Mouse (Mus musculus) cerebellum, adult 18-20 months (tissue): ENCODE results near the gene Por.

Experiments
- DNase-seq, 2 experiments: peaks; one replicate each; pipeline ENCODE4 v3.0.0; 2021

Gene Por

GRCm38 (mm10) chr5:135728361-135728760 lies 58.5 kb downstream of the Por start:
- no peak for DNase-seq

DNA sequence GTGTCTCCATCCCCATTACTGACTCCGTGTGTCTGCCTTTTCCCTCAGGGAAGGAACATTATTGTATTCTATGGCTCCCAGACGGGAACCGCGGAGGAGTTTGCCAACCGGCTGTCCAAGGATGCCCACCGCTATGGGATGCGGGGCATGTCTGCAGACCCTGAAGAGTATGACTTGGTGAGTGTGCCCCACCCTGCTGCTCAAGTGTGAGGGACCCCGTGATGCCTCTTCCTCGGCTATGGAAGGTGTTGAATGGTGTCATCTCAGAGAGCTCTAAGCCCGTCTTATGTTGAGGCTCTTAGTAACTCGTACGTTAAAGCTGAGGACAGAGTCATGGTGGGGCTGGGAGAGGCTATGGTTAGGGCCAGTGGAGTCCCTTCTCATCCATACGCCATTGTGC lies 59.5 kb downstream of the Por start:
- DNase-seq, result no peak

GRCm38 (mm10) chr5:135730278-135730677 lies 60.4 kb downstream of the Por start:
- peak in 1 of 2 experiments; percentile 30 for DNase-seq

GRCm38 (mm10) chr5:135730916-135731315 lies 61.1 kb downstream of the Por start:
- no peak for DNase-seq

DNA sequence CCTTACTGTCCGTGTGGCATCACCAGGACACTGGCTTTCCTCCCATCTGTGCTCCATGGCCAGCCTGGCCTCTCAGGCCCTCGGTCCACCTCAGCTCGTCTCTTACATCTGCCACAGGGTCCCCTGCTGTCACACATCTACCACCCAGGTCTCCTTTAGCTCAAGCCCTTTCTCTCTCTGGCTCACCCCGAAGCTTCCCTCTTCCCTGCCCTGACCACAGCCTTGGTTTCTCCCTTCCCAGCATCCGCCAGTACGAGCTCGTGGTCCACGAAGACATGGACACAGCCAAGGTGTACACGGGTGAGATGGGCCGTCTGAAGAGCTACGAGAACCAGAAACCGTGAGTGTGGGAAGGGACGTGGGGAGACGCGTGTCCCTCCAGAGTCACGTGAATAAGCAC lies 61.5 kb downstream of the Por start:
- no peak for DNase-seq

GRCm38 (mm10) chr5:135733071-135733470 lies 63.2 kb downstream of the Por start:
- no peak for DNase-seq

GRCm38 (mm10) chr5:135734057-135734680 lies 64.3 kb downstream of the Por start:
- no peak for DNase-seq

- DNase-seq, result no peak
Measured at GRCm38 (mm10) chr5:135735741-135736140, 65.9 kb downstream of the Por start.

DNA sequence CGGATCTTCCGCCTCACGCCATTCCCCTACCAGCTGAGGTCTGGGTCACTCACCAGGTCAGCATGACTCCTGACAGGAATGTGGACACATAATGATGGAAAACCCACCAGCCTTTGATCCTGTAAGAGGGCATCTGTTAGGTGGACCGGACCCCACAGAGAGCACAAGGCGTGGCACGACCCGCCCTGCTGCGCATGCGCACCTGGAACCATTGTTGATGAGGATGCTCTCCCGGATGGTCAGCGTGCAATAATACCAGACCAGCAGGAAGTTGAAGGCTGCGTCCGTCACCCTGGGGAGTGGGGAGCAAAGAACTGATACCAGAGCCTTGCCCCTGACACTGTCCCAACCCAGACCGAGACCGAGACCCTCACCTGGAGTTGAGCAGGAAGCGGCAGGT lies 66.7 kb downstream of the Por start:
- DNase-seq, result no peak

DNA sequence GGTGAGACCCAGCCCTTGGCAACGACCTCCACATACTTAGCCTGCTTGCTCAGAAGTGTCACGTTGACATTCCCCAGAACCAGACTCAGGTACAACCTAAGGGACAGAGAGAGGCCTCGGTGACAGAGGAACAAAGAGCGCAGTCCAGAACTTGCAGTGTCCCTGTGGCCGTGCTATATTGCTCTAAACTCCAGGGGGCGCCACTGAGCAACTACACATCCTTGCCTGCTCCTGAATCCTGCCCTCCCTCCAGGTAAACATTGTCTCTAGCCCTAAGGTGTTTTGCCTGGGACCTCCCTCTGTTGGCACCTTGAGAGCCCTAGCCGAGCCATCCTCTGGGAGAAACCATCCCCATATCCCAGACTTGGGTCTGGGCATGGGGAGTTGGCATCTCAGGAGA lies 67.3 kb downstream of the Por start:
- DNase-seq, result no peak

DNA sequence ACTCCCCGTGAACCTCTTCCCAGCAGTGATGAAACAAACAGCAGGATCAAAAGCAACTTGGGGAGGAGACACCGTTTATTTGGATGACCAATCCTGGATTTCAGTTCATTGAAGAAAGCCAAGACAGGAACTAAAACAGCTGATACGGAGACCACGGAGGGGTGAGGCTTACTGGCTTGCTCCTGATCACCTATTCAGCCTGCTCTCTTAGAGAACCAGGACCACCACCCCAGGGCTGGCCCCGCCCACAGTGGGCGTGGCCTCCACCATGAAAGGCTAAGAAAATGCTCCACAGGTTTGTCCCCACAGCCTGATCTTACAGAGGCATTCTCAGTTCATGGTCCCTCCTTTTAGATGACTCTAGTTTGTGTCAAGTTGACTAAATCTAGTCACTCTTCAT lies 68.4 kb downstream of the Por start:
- DNase-seq, result no peak

- no peak for DNase-seq
Measured at GRCm38 (mm10) chr5:135742156-135742555, 72.3 kb downstream of the Por start.

DNA sequence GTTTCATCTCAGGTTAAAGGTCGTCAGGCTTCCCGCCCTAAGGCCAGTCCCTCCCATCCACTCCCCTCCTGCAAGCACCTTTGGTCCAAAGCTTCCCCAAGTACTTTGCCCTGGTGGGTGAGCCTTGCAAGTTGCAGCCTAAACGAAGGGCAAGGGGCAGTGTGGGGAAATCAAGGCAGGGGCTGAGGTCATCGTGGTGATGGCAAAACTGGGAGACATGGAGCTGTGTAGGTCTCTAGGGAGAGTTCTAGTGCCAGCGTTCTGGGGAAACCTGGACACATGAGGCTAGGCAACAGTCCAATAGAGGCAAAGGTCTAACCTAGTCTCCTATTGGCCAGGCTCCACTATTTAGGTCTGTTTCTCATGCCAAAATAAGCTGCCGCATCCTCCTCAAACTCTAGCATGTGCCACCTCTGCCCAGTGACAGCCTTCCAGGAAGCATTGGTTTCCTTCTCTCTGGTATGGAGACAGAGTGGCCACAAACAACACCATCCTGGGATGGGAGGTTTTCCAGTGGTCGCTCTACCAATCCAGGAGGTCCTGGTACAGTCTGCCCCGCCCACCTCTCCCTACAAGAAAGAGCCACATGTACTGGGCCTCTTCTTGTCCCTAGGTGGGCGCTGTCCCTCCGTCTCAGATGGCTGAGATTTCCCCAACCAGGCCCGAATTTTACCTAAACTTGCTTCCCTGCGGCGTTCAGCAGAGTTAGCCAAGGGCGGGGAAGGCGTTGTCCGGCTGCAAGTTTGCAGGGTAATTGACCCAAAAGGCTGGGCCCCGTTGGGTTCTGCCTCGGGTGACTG lies 73.3 kb downstream of the Por start:
- DNase-seq, result peak in 1 of 2 experiments; percentile 32

- DNase-seq, result peak; percentile 94 to 97
Measured at GRCm38 (mm10) chr5:135743741-135744609, 74.1 kb downstream of the Por start, which contains the start of gene Tmem120a. Gene Tmem120a, minus strand, starts transcription at chr5:135744448.

DNA sequence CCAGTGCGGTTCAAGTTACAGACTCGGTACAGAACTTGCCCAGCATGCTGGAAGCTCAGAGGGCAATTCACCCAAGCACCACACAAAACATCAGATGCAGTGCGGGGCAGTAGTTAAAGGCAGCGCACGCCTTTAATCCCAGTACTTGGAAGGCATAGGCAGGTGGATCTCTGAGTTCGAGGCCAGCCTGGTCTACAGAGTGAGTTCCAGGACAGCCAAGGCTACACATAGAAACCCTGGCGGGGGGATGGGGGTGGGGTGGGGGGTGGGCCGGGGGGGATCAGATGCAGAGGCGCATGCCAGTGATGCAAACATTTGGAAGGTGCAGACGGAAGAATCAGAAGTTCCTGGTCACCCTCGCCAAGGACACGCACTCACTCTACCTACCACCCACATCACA lies 74.9 kb downstream of the Por start:
- no peak for DNase-seq

GRCm38 (mm10) chr5:135751041-135751440 lies 81.2 kb downstream of the Por start:
- DNase-seq, result no peak

GRCm38 (mm10) chr5:135751595-135751994 lies 81.8 kb downstream of the Por start:
- no peak for DNase-seq

DNA sequence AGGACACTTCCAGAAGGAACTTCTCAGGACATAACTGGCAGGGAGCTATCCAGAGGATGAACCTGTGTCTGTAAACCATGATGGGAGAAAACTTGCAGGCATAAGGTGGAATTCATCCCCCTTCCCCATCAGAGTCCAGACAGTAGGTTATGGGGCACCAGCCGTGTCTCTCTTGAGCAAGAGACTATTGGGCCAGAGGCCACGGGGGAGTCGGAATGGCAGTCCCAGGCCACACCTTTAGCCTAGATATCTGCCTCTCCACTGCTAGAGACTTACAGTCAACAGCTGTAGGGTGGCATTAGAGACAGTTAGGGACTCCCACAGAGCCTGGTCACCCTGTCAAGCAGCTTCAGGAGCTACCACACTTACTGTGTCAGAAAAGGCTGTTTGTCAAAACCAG lies 92.0 kb downstream of the Por start:
- no peak for DNase-seq

GRCm38 (mm10) chr5:135763526-135763925 lies 93.7 kb downstream of the Por start:
- peak; percentile 53 to 82 for DNase-seq

- DNase-seq, result no peak
Measured at GRCm38 (mm10) chr5:135764971-135765370, 95.1 kb downstream of the Por start.

DNA sequence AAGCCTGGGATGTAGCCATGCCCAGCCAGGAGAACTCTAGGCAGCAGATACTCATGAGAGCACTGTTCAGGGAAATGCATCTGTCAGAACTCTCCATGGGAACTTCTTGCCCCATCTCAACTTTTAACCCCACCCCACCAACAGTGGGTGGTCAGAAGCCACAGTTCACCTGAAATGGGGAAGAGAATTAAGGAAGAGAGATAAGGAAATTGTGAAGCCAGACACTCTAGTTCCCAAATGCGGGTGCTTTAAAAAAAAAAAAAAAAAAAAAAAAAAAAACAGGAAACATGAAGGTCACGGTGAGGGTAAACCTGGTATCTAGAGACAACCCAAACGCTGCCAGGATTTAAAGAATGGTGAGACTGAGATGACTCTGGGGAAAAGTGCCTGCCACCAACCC lies 102.7 kb downstream of the Por start:
- no peak for DNase-seq

DNA sequence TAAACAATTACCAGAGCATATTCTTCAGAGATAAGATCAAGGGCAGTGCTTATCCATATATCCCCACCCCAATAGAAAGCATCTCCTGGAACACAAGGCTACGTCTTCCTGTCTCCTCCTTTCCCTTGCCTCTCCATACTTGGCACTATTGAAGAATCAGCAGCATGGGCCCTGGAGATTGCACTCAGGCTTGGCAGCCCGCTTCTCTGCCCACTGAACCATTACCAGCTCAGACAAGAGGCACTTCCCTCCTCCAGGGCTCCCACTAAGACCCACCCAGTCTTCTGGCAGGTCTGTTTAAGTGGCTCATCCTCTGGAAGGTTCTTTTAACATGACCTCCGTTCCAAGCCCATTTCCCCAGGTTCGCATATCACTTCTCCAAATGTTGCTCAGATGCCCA lies 106.7 kb downstream of the Por start:
- DNase-seq, result no peak

DNA sequence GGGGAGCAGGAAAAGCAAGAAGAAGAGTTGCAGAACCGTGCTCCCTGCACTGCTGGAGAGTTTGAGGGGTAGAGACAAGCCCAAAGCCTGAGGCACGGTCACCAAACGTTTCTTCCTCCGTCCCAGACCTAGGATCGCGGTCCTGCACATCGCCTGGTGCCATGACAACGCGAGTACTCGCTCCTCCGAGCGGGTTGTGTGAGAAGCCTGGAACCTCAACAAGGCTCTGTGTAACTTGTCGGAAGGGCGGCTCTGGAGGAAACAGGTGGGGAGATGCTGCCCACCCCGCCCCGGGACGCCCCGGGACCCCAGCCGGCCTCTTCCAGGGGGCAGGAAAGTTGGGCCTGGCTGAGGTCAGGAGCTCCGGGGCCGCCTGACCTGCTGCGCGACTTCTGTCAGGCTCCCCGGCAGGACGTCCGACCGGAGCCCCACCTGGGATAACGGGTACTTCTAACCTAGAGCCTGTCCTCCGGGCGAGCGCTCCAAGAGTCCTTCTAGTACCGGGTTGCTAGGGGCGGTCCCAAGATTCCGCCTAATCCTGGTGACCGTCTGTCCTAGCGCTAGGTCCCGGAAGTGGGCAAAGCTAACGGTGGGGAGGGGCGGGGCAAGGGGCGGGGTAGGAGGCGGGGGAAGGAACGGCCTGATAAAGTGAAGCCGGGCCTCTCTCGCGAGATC lies 108.1 kb downstream of the Por start, which contains the start of gene Styxl1:
Styxl1 (minus strand) TSS at position 590 of the 675 bp plus-strand sequence.
- no peak for DNase-seq
